Comparison of ENCODE assay signal across 20 mouse cellular contexts in the genomic region with DNA sequence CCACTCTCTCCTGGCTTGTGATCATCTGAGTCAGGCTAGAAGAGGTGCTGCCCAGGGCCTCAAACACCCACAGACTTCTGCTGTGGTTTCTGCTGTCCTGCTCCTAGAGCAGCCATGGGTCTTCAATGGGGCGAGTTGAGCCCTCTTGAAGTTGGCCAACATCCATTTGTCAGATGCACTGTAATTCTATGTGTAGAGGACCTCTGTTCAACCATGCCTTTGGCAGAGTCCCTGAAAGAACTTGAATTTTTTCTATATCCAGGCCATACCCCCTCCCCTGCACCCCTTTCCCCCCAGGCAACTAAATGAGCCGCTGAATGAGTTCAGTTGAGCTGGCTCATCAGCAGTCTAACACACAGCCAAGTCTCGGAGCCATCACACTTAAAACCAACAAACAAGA.
"Had no signal": no experiment of that assay in that cellular context is flagged by ENCODE, and none has a peak within 500 bp of the region (broad histone marks: within the 10 kb centered on the region; RNA-seq: fewer than 3 reads in every experiment).

No protein-coding gene starts in this region.

- H3K27ac ChIP-seq: kidney, embryonic 15.5 days; left cerebral cortex, adult 2 months; liver, embryonic 14.5 days; lung, embryonic 15.5 days; midbrain, embryonic 10.5 days; midbrain, embryonic 13.5 days; neural tube, embryonic 13.5 days; stomach, postnatal 0 days had no signal

- H3K4me1 ChIP-seq: midbrain, embryonic 10.5 days; midbrain, embryonic 13.5 days had no signal

- H3K9me3 ChIP-seq: kidney, embryonic 15.5 days; lung, embryonic 15.5 days; megakaryocyte, embryonic 14.5 days; midbrain, embryonic 10.5 days; midbrain, embryonic 13.5 days; neural tube, embryonic 13.5 days had no signal

- ATAC-seq: midbrain, embryonic 13.5 days; midbrain, embryonic 16.5 days had no signal

- H3K36me3 ChIP-seq: lung, embryonic 15.5 days; midbrain, embryonic 13.5 days; neural tube, embryonic 13.5 days had no signal

- DNase-seq: kidney, postnatal 10 days; kidney, postnatal 36 days; layer of hippocampus, postnatal 36 days; lung, adult 18-20 months; lung, postnatal 10 days; thymus, adult 2 months; thymus, postnatal 14 days; thymus, postnatal 4 days had no signal

- H3K9ac ChIP-seq: kidney, embryonic 15.5 days; liver, embryonic 14.5 days; lung, embryonic 15.5 days; midbrain, embryonic 13.5 days; neural tube, embryonic 13.5 days had no signal

- H3K4me3 ChIP-seq: kidney, embryonic 15.5 days; left cerebral cortex, adult 2 months; lung, embryonic 15.5 days; megakaryocyte, embryonic 14.5 days; midbrain, embryonic 10.5 days; midbrain, embryonic 13.5 days; myocyte; neural tube, embryonic 13.5 days had no signal

- H3K27me3 ChIP-seq: kidney, embryonic 15.5 days; lung, embryonic 15.5 days; megakaryocyte, embryonic 14.5 days; midbrain, embryonic 13.5 days; neural tube, embryonic 13.5 days had no signal

- H3K4me2 ChIP-seq: kidney, embryonic 15.5 days; liver, embryonic 11.5 days; lung, embryonic 15.5 days; midbrain, embryonic 13.5 days; neural tube, embryonic 13.5 days had no signal
